Mouse (Mus musculus) midbrain, embryonic 10.5 days (tissue): ENCODE results near the gene Slc25a35. TPM values are rescaled to one million over a fixed set of nuclear protein-coding genes. Genes with fewer than 3 reads are reported as not detected.
"Not testable (repeated sequence)": the region's sequence is repeated elsewhere in the genome, so short reads cannot be mapped to it uniquely, and the experiment has no call there.

ENCODE experiments used
- DNase-seq: peaks from one replicate; pipeline ENCODE4 v3.0.0-alpha.2; 2017; ENCODE audit warnings: low spot score
- H3K27ac ChIP-seq: fragments of 300-500 bp; sonication (generic); replicated peaks from 2 replicates; pipeline ENCODE4 v1.5.1; 2016; ENCODE audit warnings: mild to moderate bottlenecking
- H3K27me3 ChIP-seq: fragments of 300-500 bp; sonication (generic); 2 replicates; pipeline ENCODE4 v1.6.1; 2016; ENCODE audit warnings: low read depth, mild to moderate bottlenecking; ENCODE audit not compliant: poor library complexity, severe bottlenecking
- H3K36me3 ChIP-seq: fragments of 300-500 bp; sonication (generic); 2 replicates; pipeline ENCODE4 v1.6.1; 2016; ENCODE audit warnings: mild to moderate bottlenecking, moderate library complexity
- H3K4me1 ChIP-seq: fragments of 300-500 bp; sonication (generic); 2 replicates; pipeline ENCODE4 v1.6.1; 2016
- H3K4me3 ChIP-seq: fragments of 300-500 bp; sonication (generic); 2 replicates; pipeline ENCODE4 v1.5.1; 2016; ENCODE audit warnings: mild to moderate bottlenecking, moderate library complexity
- H3K9me3 ChIP-seq: fragments of 300-500 bp; sonication (generic); replicated peaks from 2 replicates; pipeline ENCODE4 v1.6.1; 2016; ENCODE audit warnings: mild to moderate bottlenecking
- WGBS: fragments of 180-500 bp; shearing (Covaris S2); methylation state at CpG from one replicate; pipeline ENCODE4 v1.1.7; 2016; 5-methylcytosine and 5-hydroxymethylcytosine counted together
- polyA plus RNA-seq: library from polyadenylated mRNA; unstranded; fragments of >200 nt; fragmentation: Nextera tagmentation; extraction: Ambion mirVana; gene quantifications from 2 replicates; pipeline ENCODE4 v1.2.1, GENCODE M21; 2016

Slc25a35 gene
- polyA plus RNA-seq, 1 experiment from 2014 or later = 2.1 TPM

DNA sequence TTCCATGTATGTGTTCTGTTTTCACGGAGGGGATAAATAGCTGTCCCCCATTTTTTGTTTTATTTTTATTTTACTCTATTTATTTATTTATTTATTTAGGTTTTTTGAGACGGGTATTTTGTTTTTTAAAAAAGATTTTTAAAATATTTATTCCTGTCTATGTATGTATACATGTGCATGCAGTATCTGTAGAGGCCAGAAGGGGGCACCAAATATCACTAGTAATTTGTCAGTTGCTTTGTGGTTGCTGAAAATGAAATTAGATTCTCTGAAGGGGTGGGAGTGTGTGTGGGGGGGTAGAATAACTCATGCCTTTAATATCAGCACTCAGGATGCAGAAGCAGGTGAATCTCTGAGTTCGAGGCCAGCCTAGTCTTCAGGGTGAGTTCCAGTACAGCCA lies 2.1 kb upstream of the Slc25a35 start:
- DNase-seq = peak; percentile 49
- WGBS = 33% methylated on average over 3 of the region's 3 CpGs

DNA sequence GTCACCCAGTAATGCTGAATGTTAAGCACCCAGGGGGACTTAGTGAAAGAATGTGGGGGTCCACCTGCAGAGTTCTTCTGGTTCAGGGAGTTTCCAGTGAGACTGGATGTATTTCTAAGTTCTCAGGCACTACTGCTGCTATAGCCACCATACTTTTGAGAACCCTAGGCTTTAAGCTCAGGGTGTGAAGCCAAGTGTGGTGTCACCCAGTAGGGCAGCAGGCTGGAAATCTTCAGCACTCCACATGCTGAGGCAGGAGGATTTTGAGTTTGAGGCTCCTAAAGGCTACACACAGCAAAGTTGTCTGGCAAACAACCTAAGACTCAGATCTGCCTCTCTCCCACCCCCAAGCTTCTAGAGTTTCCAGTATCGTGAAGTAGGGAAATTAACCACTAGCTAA lies 1.4 kb upstream of the Slc25a35 start:
- Histone ChIP-seq H3K27me3 (peaks cover 22% of the 10 kb centered on the region), H3K27ac (no peak overlapping the region), H3K36me3 (no peaks in the 10 kb centered on the region), H3K9me3 (no peaks in the 10 kb centered on the region), H3K4me1 (peaks cover 21% of the 10 kb centered on the region), H3K4me3 (no peak overlapping the region)
- 70% methylated on average over 1 of the region's 1 CpGs for WGBS
- DNase-seq = no peak

More for the DNA sequence above, 2.1 kb upstream of the Slc25a35 start:
- peaks cover 21% of the 10 kb centered on the region for H3K4me1 ChIP-seq
- H3K36me3 ChIP-seq = no peaks in the 10 kb centered on the region
- no peaks in the 10 kb centered on the region for H3K9me3 ChIP-seq
- peaks cover 22% of the 10 kb centered on the region for H3K27me3 ChIP-seq
- H3K4me3 ChIP-seq = no peak overlapping the region
- H3K27ac ChIP-seq = no peak overlapping the region

DNA sequence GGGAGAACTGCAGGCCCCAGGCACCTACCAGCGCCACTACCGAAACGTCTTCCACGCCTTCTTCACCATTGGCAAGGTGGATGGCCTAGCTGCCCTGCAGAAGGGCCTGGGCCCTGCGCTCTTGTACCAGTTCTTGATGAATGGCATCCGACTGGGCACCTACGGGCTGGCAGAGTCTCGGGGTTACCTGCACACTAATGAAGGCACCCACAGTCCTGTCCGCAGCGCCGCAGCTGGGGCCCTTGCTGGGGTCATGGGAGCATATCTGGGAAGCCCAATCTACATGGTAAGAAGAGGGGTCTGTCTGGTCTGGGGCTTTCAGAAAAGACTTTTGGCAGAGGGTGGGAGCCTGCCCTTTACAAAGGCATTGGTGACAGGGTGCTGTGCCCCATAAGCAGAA lies 821 bp downstream of the Slc25a35 start:
- Histone ChIP-seq H3K27ac (no peak overlapping the region), H3K27me3 (peaks cover 22% of the 10 kb centered on the region), H3K4me1 (peaks cover 37% of the 10 kb centered on the region), H3K4me3 (peak overlapping the region; percentile 73), H3K36me3 (no peaks in the 10 kb centered on the region), H3K9me3 (no peaks in the 10 kb centered on the region)
- DNase-seq = no peak
- 81% methylated on average over 11 of the region's 11 CpGs for WGBS

DNA sequence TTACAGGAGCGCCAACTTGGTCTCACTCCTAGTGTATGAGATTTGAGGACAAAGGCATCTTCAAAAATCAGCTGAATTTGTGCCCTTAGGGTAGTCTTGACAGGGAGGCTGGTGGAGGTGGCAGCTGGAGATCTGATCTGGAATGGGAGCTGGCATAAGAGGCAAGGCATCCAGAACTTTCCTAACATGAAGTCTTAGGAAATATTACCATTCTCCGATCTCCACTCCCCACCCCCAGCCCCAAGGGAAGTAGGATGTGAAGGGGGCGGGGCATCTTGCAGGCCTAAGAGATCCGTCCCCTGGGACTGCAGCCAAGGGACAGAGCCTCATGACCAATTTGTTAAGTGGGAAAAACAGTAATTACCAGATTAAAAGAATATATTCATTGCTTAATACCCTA lies 2.3 kb downstream of the Slc25a35 start:
- 78% methylated on average over 4 of the region's 4 CpGs for WGBS

DNA sequence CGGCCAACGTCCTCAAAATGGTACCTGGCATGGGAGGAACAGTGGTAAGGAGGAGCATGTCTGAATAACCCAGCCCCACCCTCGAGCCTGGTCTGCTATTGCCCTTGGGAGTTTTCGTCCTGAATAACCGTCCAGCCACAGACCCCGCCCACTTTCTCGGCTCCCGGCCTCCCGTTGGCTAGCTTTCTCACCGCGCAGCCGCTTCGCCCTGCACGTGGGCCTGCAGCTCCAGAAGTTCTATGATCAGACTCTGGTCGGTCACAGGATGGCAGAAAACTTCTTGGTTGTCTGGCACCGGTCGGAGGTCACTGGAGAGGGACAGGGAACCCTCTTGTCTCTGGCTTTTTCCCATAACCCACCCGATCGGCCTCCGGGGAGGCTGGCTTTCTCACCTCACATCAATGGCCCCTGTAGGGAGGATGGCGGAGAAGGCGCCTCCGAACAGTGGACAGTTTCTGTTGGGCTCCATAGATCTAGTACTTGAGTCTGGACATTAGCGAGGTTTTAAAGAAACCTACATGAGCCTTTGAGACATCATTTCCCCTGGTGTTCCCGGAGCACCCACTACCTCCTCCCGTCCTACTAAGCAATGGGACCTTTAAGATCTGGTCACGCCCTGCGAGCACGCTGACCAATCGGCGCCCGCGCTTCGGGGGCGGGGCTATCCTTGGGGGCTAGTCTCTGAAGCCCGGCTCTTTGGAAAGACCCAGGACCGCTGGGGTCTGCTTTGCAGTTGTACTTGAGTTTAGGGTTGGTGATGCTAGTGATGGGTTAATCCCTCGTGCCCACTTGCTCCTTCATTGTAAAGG lies 5.5 kb downstream of the Slc25a35 start:
- not testable (repeated sequence) for H3K36me3 ChIP-seq, H3K9me3 ChIP-seq
- peak; percentile 88 for DNase-seq
- Histone ChIP-seq H3K4me1 (peaks cover 27% of the 10 kb centered on the region), H3K4me3 (peak overlapping the region; percentile 59), H3K27ac (peak overlapping the region; percentile 72), H3K27me3 (peaks cover 19% of the 10 kb centered on the region)
- WGBS = 0% methylated on average over 38 of the region's 38 CpGs

More for the DNA sequence above, 2.3 kb downstream of the Slc25a35 start:
- Histone ChIP-seq H3K4me1 (peaks cover 43% of the 10 kb centered on the region), H3K9me3 (no peaks in the 10 kb centered on the region), H3K27me3 (peaks cover 32% of the 10 kb centered on the region), H3K36me3 (no peaks in the 10 kb centered on the region), H3K4me3 (no peak overlapping the region), H3K27ac (no peak overlapping the region)
- no peak for DNase-seq

DNA sequence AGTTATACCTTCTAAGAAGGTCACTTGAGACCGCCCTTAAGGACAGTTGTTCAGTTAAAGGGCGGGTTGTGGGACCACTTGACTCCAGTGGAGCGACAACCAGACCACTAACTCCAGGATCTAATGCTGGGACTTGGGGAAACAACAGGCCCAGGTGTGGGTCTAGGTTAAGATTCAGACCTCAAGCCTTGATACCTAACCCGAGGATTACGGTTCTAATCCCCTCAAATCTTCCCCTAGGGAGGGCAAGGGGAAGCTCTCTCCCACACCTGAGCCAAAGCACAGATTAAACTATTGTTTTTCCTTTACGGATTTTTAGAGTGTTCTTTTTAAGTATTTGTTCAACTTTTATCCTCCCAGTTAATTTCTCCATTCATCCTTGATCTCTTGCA lies 6.1 kb downstream of the Slc25a35 start:
- WGBS = 26% methylated on average over 6 of the region's 6 CpGs
- H3K27ac ChIP-seq = peak overlapping the region; percentile 72
- H3K27me3 ChIP-seq = peaks cover 13% of the 10 kb centered on the region
- H3K36me3 ChIP-seq = no peaks in the 10 kb centered on the region
- DNase-seq = no peak
- H3K4me3 ChIP-seq = peak overlapping the region; percentile 59
- peaks cover 22% of the 10 kb centered on the region for H3K4me1 ChIP-seq
- H3K9me3 ChIP-seq = no peaks in the 10 kb centered on the region

DNA sequence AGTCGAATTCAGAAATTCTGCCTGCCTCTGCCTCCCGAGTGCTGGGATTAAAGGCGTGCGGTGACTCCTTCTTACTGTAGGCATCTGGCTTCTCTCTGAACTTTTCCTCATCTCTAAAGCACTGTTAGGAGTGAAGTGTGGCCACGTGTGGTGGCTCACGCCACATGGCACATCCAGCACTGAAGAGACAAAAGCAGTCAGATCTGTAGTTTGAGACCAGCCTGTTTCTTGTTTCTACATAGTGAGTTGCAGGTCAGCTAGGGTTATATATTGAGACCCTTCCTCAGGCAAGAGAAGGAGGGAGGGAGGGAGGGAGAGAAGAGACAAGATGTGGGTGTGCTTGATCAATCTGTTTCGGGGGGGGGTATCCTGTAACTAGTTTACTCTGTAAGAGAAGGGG lies 7.2 kb downstream of the Slc25a35 start, which contains the start of gene Rangrf:
Gene Rangrf (minus strand): TSS at position 101 of the 400 bp plus-strand sequence.
- Histone ChIP-seq H3K36me3 (no peaks in the 10 kb centered on the region), H3K9me3 (no peaks in the 10 kb centered on the region), H3K27me3 (peaks cover 10% of the 10 kb centered on the region), H3K4me3 (peak within 1 kb of the TSS; percentile 59), H3K4me1 (peaks cover 22% of the 10 kb centered on the region), H3K27ac (peak within 1 kb of the TSS; percentile 72; the same call in 1 of the 2 replicates)
- WGBS = 84% methylated on average over 7 of the region's 7 CpGs
- no peak for DNase-seq

DNA sequence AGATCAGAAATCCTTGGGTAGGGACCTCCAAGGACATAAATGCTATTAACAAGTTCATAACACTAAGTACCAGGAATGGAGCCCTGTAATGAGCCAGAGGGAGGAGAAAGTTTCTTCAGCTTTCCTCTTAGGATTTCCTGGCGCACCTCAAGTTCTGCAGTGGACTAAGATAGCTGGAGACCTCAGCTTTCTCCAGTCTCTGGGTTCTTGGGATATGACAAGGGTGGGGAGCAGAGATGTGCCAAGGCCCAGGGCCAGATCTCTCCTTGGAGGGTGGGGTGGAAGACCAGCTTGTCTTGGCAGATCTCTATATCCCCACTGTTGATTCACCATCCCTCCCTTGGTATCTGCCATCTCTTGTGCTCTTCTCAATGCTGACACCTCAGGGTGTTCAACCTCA lies 7.7 kb downstream of the Slc25a35 start:
- WGBS = 87% methylated on average over 1 of the region's 1 CpGs
- Histone ChIP-seq H3K9me3 (no peaks in the 10 kb centered on the region), H3K4me3 (no peak overlapping the region), H3K27me3 (peaks cover 10% of the 10 kb centered on the region), H3K27ac (no peak overlapping the region), H3K4me1 (peaks cover 22% of the 10 kb centered on the region), H3K36me3 (no peaks in the 10 kb centered on the region)
- DNase-seq = no peak

DNA sequence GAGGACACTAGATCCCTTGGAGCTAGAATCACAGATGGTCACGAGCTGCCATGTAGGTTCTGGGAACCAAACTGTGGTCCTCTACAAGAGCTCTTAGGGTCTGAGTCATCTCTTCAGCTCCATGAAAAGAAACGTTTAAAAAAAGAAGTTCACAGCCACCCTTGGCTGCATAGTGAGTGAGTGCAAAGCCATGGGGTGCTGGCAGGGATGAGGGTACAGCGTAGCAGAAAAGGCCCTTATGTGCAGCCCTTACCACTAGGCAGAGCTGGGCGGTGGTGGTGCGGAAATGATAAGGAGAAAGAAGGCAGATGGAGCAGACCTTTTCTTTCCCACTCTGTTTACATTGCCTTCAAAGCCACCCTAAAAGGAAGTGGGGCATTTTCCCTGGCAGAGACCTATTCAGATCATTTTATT lies 11.4 kb downstream of the Slc25a35 start:
- Histone ChIP-seq H3K27me3 (peaks cover 9% of the 10 kb centered on the region), H3K36me3 (no peaks in the 10 kb centered on the region), H3K9me3 (no peaks in the 10 kb centered on the region), H3K4me1 (0 out of 2 replicates have a peak, but pooled peaks cover under 1% of the 10 kb centered on the region), H3K27ac (no peak overlapping the region), H3K4me3 (no peak overlapping the region)
- 61% methylated on average over 5 of the region's 5 CpGs for whole genome bisulfite sequencing
- no peak for DNase-seq

DNA sequence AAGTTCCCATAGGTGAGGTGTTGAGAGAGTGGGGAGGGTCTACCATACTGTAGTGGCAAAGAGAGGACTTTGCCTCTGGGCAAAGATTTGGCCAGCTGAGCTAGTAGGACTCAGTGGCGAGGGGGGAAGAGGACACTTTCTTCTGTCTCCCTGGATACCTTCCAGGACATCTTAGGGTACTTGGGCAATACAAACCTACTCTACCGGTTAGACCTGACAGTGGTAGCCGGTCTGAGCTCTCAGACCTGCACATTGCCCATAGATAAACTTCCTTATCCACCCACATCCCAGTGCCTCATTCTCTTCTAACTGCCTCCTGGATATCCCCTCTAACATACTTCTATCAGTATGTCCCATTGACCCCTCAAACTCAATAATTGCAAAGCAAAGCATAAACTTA lies 13.0 kb downstream of the Slc25a35 start:
- no peak overlapping the region for H3K27ac ChIP-seq
- H3K4me1 ChIP-seq = no peaks in the 10 kb centered on the region
- no peak overlapping the region for H3K4me3 ChIP-seq
- no peaks in the 10 kb centered on the region for H3K9me3 ChIP-seq
- H3K27me3 ChIP-seq = no peaks in the 10 kb centered on the region
- WGBS = 72% methylated on average over 3 of the region's 3 CpGs
- H3K36me3 ChIP-seq = peaks cover 6% of the 10 kb centered on the region
- no peak for DNase-seq

DNA sequence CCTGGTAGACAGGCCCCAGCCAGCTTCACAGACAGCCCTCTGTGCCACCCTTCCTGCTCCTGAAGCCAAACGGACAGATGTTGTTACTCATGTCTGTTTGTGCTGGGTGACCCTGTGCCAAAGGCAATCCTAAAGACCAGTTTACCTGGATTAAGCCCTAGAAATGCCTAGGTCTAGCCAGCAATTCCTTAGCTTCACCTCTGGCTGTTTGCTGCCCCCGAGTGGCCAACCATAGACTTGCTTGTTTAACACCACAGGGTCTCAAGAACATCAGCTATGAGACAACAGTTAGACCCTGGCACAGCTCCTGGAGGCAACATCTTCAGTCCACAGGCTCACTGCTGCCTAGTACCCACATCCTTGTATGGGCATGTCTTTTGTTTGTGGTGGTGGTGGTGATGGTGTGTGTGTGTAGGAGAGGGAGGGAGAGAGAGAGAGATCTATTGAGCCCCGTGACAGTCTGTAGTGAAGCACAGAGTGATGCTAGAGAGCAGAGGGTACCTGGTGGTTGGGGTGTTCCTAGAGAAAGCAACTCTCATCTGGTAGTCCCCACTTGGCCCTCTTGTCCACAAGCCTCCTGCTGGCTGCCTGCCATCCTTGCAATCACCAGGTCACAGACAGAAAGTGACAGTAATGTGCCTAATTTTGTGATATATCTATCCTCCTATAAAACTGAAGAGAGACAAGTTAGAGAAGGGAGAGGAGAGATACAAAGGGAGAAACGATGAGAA lies 14.9 kb downstream of the Slc25a35 start:
- Histone ChIP-seq H3K27ac (no peak overlapping the region), H3K27me3 (no peaks in the 10 kb centered on the region), H3K4me1 (no peaks in the 10 kb centered on the region), H3K36me3 (peaks cover 25% of the 10 kb centered on the region), H3K4me3 (no peak overlapping the region), H3K9me3 (no peaks in the 10 kb centered on the region)
- peak; percentile 74 for DNase-seq
- 27% methylated on average over 4 of the region's 4 CpGs for WGBS

DNA sequence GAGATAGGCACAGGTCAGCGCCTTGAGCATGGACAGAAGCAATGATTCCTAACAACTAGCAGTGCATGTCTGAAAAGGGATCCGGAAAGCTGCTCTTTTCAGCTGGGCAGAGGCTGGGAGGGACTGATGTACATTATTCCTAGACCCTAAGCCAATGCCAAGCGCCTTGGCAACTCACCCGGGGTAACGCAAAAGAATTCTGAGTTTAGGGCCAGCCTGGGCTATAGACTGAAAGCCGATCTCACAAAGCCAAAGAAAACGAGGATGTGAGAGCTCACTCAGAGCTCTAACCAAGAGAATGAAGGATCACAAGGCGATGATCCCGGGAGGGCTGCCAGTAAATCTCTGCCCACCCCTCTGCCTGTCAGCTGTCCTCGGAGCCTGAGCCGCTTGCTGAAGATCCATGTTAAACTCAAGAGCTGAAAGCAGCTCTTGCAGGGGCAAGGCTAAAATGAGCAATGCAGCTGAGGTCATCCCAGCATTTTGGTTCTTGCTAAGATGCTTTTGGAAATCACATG lies 19.5 kb downstream of the Slc25a35 start:
- Histone ChIP-seq H3K9me3 (no peaks in the 10 kb centered on the region), H3K27me3 (no peaks in the 10 kb centered on the region), H3K36me3 (peaks cover 70% of the 10 kb centered on the region), H3K27ac (no peak overlapping the region), H3K4me3 (no peak overlapping the region), H3K4me1 (no peaks in the 10 kb centered on the region)
- no peak for DNase-seq
- 93% methylated on average over 11 of the region's 11 CpGs for WGBS

DNA sequence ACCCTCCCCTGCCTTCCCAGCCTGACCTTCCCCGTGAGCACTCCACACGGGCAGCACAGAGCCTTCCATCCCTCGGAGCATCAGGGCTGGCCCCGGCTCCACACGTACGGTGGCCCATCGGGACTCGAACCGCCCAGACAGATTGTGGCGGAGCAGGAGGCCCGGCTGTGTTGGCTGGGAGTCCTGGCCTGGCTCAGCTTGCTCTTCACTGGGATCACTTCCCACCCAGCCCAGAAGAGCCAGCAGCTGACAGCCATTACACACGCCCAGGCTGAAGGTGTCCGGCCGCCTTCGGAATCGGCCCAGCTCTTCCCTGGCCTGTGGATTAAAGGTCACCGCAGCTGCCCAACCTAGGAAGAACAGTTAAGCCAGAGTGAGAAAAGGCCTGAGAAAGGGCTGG lies 20.4 kb downstream of the Slc25a35 start:
- H3K27ac ChIP-seq = no peak overlapping the region
- 93% methylated on average over 17 of the region's 17 CpGs for WGBS
- H3K27me3 ChIP-seq = no peaks in the 10 kb centered on the region
- H3K36me3 ChIP-seq = peaks cover 79% of the 10 kb centered on the region
- no peaks in the 10 kb centered on the region for H3K9me3 ChIP-seq
- H3K4me1 ChIP-seq = no peaks in the 10 kb centered on the region
- no peak overlapping the region for H3K4me3 ChIP-seq
- no peak for DNase-seq
